Mouse (Mus musculus) liver, postnatal 0 days (tissue): ENCODE data around the gene Rnf5. TPM values are rescaled to one million over a fixed set of nuclear protein-coding genes. Genes with fewer than 3 reads are reported as not detected.

ENCODE experiments used
- ATAC-seq: fragments of 200-750 bp; cut with Nextera tagmentation; 2 replicates; pipeline ENCODE4 v1.8.0; 2017; ENCODE audit warnings: mild to moderate bottlenecking, moderate library complexity
- DNase-seq: peaks from one replicate; pipeline ENCODE4 v3.0.0-alpha.2; 2016
- H3K27ac ChIP-seq: fragments of 300-500 bp; sonication (generic); 2 replicates; pipeline ENCODE4 v1.5.1; 2014; ENCODE audit warnings: antibody characterized with exemption, moderate library complexity, mild to moderate bottlenecking, low read depth
- H3K27me3 ChIP-seq: fragments of 300-500 bp; sonication (generic); 2 replicates; pipeline ENCODE4 v1.6.1; 2014; ENCODE audit warnings: low read length, control low read depth, mixed read lengths; ENCODE audit not compliant: insufficient read depth
- H3K36me3 ChIP-seq: fragments of 300-500 bp; sonication (generic); replicated peaks from 2 replicates; pipeline ENCODE4 v1.6.1; 2014; ENCODE audit warnings: mild to moderate bottlenecking, control low read depth, low read length, moderate library complexity, mixed read lengths; ENCODE audit not compliant: insufficient read depth
- H3K4me1 ChIP-seq: fragments of 300-500 bp; sonication (generic); 2 replicates; pipeline ENCODE4 v1.6.1; 2014; ENCODE audit warnings: antibody characterized with exemption, mild to moderate bottlenecking, control low read depth; ENCODE audit not compliant: insufficient read depth
- H3K4me2 ChIP-seq: fragments of 300-500 bp; sonication (generic); 2 replicates; pipeline ENCODE4 v1.6.1; 2014; ENCODE audit warnings: low read depth, mild to moderate bottlenecking, low read length, moderate library complexity, mixed read lengths
- H3K4me3 ChIP-seq: fragments of 300-500 bp; sonication (generic); 2 replicates; pipeline ENCODE4 v1.5.1; 2014; ENCODE audit warnings: low read depth, low read length
- H3K9ac ChIP-seq: fragments of 300-500 bp; sonication (generic); replicated peaks from 2 replicates; pipeline ENCODE4 v1.6.1; 2014; ENCODE audit warnings: mild to moderate bottlenecking, moderate library complexity
- H3K9me3 ChIP-seq: fragments of 300-500 bp; sonication (generic); 2 replicates; pipeline ENCODE4 v1.6.1; 2016; ENCODE audit warnings: mild to moderate bottlenecking, control low read depth, low read length, mixed read lengths
- CTCF ChIP-seq: sonication (generic); IDR thresholded peaks from 2 replicates; pipeline ENCODE4 v1.5.1; 2016; ENCODE audit warnings: antibody characterized with exemption, low read depth
- EP300 ChIP-seq: IDR thresholded peaks from 2 replicates; pipeline ENCODE4 v1.6.1; 2016; ENCODE audit warnings: antibody characterized with exemption, low read depth, mild to moderate bottlenecking
- WGBS: fragments of 180-500 bp; shearing (Covaris S2); extraction: QIAGEN DNeasy Blood & Tissue Kit; methylation state at CpG from one replicate; pipeline ENCODE4 v1.1.7; 2014; ENCODE audit not compliant: insufficient replicate concordance; 5-methylcytosine and 5-hydroxymethylcytosine counted together
- polyA plus RNA-seq: library from polyadenylated mRNA; unstranded; fragments of >200 nt; fragmentation: Nextera tagmentation; extraction: Ambion mirVana; gene quantifications from 2 replicates; pipeline ENCODE4 v1.2.1, GENCODE M21; 2015

Rnf5 gene
- 78.4 and 80.0 TPM in 2 replicates for polyA plus RNA-seq

GRCm38 (mm10) chr17:34603375-34604060 lies at the start of gene Rnf5:
Gene Rnf5, minus strand, starts transcription at chr17:34603690.
- peak within 1 kb of the TSS; percentile 97 for H3K4me2 ChIP-seq
- peak within 1 kb of the TSS; percentile 77 for H3K4me3 ChIP-seq
- no peaks in the 10 kb centered on the region for H3K27me3 ChIP-seq
- ATAC-seq (peak; percentile 88), DNase-seq (peak; percentile 85)
- no peaks in the 10 kb centered on the region for H3K9me3 ChIP-seq
- TF ChIP-seq EP300 = peak; percentile 89
- TF ChIP-seq CTCF = no peak
- H3K4me1 ChIP-seq = peaks cover 52% of the 10 kb centered on the region
- WGBS = under 1% methylated on average over 28 of the region's 30 CpGs
- peak within 1 kb of the TSS; percentile 86 for H3K9ac ChIP-seq
- H3K27ac ChIP-seq = peak within 1 kb of the TSS; percentile 96
- H3K36me3 ChIP-seq = peaks cover 15% of the 10 kb centered on the region

- WGBS = 87% methylated on average over 8 of the region's 8 CpGs
- DNase-seq (no peak), ATAC-seq (no peak)
- TF ChIP-seq EP300 = no peak
- no peak for TF ChIP-seq CTCF
- H3K4me1 ChIP-seq = peaks cover 12% of the 10 kb centered on the region
- no peak overlapping the region for H3K9ac ChIP-seq
- H3K4me3 ChIP-seq = no peak overlapping the region
- H3K27me3 ChIP-seq = peaks cover 3% of the 10 kb centered on the region; the same call in 1 of the 2 replicates
- peaks cover 24% of the 10 kb centered on the region for H3K36me3 ChIP-seq
- H3K27ac ChIP-seq = no peak overlapping the region
- H3K4me2 ChIP-seq = no peak overlapping the region
- H3K9me3 ChIP-seq = no peaks in the 10 kb centered on the region
These were observed 49.5 kb upstream of the Rnf5 start for GRCm38 (mm10) chr17:34652985-34653384.

DNA sequence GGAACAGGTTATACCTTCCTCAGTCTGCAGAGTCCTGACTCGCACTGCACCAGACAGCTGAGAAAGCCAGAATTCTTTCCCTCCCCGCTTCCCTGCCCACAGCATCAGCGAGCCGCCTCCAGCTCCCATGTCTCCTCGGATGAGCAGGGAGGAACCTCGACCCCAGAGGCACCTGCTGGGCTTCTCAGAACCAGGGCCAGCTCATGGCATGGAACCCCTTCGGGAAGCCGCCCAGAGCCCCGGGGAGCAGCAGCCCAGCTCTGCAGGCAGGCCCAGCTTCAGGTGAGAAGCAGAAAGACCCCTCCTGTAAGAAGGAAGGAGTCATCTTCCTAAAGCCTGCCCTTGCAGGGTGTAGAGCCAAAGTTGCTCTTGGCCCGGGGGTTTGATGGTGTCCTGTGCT lies 49.1 kb upstream of the Rnf5 start:
- Histone ChIP-seq H3K9ac (no peak overlapping the region), H3K4me3 (no peak overlapping the region), H3K4me1 (peaks cover 16% of the 10 kb centered on the region), H3K9me3 (no peaks in the 10 kb centered on the region), H3K27ac (no peak overlapping the region), H3K27me3 (peaks cover 3% of the 10 kb centered on the region; the same call in 1 of the 2 replicates), H3K4me2 (no peak overlapping the region), H3K36me3 (peaks cover 24% of the 10 kb centered on the region)
- DNase-seq = no peak
- TF ChIP-seq EP300 (no peak), CTCF (no peak)
- 87% methylated on average over 10 of the region's 10 CpGs for WGBS
- ATAC-seq = no peak

- DNase-seq = peak; percentile 59
- 55% methylated on average over 19 of the region's 19 CpGs for WGBS
- peaks cover 24% of the 10 kb centered on the region for H3K36me3 ChIP-seq
These were observed 48.2 kb upstream of the Rnf5 start for GRCm38 (mm10) chr17:34651507-34652221.

DNA sequence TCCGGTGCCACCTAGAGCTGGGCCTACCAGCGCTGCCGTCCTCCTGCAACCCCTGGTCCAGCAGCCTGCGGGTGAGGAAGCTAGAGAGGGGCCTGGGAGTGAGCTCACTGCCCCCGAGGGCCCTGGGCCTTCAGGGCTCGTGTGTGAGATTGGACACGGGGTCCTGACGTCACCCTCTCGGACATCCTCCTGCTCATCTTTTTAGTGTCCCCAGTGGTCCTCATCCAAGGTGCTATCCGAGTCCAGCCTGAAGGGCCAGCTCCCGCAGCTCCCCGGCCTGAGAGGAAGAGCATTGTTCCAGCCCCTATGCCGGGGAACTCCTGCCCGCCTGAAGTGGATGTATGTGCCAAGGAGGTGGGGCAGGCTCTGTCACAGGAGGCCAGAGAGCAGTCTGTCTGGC lies 47.3 kb upstream of the Rnf5 start:
- Histone ChIP-seq H3K9me3 (no peaks in the 10 kb centered on the region), H3K27ac (no peak overlapping the region), H3K4me3 (no peak overlapping the region), H3K4me1 (peaks cover 24% of the 10 kb centered on the region), H3K4me2 (no peak overlapping the region), H3K27me3 (no peaks in the 10 kb centered on the region), H3K36me3 (peaks cover 24% of the 10 kb centered on the region), H3K9ac (no peak overlapping the region)
- TF ChIP-seq EP300 (no peak), CTCF (no peak)
- DNase-seq = no peak
- no peak for ATAC-seq
- WGBS = 89% methylated on average over 14 of the region's 14 CpGs

More at GRCm38 (mm10) chr17:34651507-34652221, 48.2 kb upstream of the Rnf5 start:
- Histone ChIP-seq H3K4me3 (no peak overlapping the region), H3K4me1 (peaks cover 19% of the 10 kb centered on the region), H3K27me3 (no peaks in the 10 kb centered on the region), H3K9ac (no peak overlapping the region), H3K4me2 (no peak overlapping the region), H3K9me3 (no peaks in the 10 kb centered on the region), H3K27ac (no peak overlapping the region)
- no peak for ATAC-seq
- TF ChIP-seq CTCF (peak; percentile 75), EP300 (no peak)

GRCm38 (mm10) chr17:34649106-34649864 lies 45.8 kb upstream of the Rnf5 start:
- ATAC-seq = no peak

More at GRCm38 (mm10) chr17:34649106-34649864, 45.8 kb upstream of the Rnf5 start:
- Histone ChIP-seq H3K9me3 (no peaks in the 10 kb centered on the region), H3K4me1 (peaks cover 33% of the 10 kb centered on the region), H3K36me3 (peaks cover 22% of the 10 kb centered on the region), H3K4me3 (no peak overlapping the region), H3K4me2 (no peak overlapping the region), H3K27me3 (no peaks in the 10 kb centered on the region), H3K9ac (no peak overlapping the region), H3K27ac (no peak overlapping the region)
- TF ChIP-seq CTCF (no peak), EP300 (no peak)
- WGBS = 70% methylated on average over 18 of the region's 18 CpGs
- DNase-seq = no peak
